Mouse (Mus musculus) neutrophil, adult 5-6 weeks (primary cell): Measurements from ENCODE around the gene Tha1. TPM values are rescaled to one million over a fixed set of nuclear protein-coding genes. Genes with fewer than 3 reads are reported as not detected.
"Not testable (repeated sequence)": the region's sequence is repeated elsewhere in the genome, so short reads cannot be mapped to it uniquely, and the experiment has no call there.

Experiments used
- ATAC-seq: fragments of 151-379, 151-347 bp; 2 replicates; pipeline ENCODE4 v1.8.0; 2017; ENCODE audit warnings: mild to moderate bottlenecking, moderate TSS enrichment; ENCODE audit not compliant: insufficient number of reproducible peaks, poor library complexity, low FRiP score, severe bottlenecking; ENCODE audit errors: extremely low read depth
- total RNA-seq: library from RNA; stranded (forward); fragments of 200-1000 nt; gene quantifications from 2 replicates; pipeline ENCODE4 v1.2.3, GENCODE M21; 2017

Gene Tha1
- total RNA-seq, 1 experiment from 2014 or later, result 3.6 TPM

DNA sequence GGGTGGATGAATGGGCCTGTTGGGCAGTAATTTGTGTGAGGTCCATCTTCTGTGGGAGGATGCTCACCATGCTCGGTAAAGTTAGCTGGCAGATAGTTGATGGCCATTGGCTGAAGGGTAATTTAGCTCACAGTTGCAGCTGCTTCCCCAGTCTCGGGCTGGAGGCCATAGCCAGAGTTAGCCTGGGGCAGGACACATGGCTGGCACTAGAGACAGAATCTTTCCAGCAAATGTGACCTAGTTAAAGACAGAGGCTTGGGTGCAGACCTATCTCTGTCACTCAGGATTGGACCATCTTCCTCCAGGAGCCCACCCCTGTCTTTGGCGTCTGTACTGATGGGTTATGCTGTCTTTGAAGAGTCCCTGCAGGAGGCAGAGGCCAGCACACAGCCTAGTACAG is 14.9 kb downstream of the Tha1 start:
- ATAC-seq, result no peak

DNA sequence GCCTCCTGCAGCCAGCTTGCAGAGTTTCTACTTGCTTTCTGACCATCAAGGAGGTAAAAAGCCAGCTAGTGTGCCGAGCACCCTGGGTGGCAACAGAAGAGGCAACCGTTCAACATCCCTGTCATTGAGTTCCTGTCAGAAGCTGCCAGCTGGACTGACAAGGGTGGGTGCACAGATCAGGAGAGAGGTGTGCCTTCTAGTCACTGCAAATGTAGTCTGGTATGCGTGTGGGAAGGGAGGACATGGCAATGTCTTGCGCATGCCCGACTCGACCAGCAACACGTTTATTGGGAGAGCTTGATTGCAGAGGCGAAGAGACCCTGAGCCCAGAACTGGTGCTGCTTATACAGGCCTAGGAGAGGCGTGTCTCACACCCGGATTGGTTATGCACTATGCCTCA is 15.8 kb downstream of the Tha1 start:
- ATAC-seq, result no peak

DNA sequence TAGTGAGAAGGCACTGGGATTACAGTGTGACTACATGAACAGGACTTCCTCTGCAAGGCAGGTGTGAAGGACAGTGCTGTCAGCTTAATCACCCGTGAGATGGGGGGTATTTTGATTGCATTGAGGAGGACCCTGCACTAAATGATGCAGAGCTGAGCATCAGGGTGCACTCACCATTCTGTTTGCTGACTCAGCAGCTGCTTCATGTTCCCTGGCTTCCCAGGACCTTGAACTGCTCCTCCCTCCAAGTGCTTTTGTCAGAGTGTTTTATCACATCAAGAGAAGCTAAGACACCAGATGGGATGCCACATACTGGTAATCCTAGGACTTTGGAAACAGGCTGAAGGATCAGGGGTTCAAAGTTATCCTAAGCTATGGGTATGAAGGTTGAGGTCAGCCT is 17.3 kb downstream of the Tha1 start:
- ATAC-seq, result no peak

DNA sequence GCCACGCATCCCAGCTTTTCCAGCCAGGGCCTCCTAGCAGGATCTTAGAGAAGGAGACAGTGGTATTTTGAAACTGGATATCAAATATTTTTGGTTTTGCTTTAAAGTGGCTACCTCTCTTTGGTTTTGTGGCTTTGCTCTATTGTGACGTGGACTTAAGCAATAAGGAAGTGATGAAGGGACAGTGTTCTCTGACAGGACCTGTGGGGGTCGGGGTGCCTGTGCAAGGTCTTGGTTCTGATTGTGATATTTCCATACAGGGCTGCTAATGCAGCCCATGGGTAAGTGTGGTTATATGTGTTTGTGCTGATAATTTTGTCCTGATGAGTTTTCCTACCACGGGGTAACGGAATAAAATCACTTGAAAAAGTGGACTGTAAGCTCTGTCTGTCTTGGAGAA is 17.9 kb downstream of the Tha1 start:
- no peak for ATAC-seq

DNA sequence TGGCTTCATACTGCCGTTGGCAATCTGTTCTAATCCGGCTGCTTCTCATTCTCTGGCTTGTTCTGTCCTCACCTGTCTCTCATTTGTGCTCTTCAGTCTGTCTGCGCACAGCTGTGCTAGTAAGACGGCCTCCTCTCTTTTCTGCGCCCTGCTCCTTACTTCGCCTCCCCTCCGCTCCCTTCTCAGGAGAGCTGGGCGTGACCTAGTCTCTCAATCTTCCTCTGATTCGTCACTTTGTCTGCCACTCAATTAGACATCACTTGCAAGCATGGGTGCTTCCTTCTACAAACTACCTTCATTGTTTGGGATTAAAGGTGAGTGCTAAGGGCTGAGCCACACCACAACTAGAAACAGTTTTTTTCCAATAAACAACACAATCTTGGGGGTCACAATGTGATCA is 19.0 kb downstream of the Tha1 start:
- ATAC-seq, result no peak

DNA sequence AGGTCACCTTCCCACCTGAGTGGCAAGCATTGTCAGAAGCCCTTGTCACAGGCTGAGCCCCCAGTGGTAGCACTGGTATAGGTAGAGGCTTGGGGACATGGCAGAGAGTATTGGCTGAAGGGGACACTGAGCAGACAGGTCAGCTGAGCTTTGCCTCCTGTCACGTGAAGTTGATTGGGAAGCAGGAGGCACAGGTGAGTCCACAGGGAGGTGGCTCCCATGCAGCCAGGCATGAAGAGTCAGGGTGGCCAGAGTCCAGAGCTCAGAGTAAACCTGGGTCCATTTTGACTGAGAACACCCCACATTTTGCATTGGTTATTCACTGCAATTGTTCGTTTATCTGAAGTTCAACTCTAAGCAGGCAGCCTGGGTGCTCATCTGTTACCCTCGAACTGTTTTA is 20.4 kb downstream of the Tha1 start:
- no peak for ATAC-seq

DNA sequence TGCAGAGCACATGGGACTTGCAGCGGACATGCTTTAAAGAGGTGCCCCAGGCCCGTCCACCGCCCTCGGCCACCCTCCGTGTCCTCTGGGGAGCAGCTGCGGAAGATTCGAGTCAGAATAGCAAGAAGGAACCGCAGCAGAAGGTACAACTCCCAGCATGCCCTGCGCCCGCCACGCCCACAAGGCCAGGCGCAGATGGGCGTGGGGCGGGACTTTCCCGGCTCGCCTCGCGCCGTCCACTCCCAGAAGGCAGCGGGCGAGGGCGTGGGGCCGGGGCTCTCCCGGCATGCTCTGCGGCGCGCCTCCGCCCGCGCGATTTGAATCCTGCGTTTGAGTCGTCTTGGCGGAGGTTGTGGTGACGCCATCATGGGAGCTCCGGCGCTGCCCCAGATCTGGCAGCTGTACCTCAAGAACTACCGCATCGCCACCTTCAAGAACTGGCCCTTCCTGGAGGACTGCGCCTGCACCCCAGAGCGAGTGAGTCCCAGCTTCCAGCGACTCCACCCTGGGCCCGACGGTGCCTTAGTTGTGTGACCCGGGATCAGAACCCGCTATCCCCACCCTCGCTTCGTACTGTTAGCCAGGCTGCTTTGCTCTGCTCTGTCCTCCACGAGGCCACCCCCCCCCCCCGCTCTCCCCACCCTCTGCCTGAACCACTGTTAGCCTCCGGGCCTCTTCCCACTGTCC is 24.2 kb downstream of the Tha1 start, which contains the start of gene Birc5:
Gene Birc5, plus strand, starts transcription at position 267 of the 687 bp plus-strand sequence.
- ATAC-seq, result peak; percentile 92

DNA sequence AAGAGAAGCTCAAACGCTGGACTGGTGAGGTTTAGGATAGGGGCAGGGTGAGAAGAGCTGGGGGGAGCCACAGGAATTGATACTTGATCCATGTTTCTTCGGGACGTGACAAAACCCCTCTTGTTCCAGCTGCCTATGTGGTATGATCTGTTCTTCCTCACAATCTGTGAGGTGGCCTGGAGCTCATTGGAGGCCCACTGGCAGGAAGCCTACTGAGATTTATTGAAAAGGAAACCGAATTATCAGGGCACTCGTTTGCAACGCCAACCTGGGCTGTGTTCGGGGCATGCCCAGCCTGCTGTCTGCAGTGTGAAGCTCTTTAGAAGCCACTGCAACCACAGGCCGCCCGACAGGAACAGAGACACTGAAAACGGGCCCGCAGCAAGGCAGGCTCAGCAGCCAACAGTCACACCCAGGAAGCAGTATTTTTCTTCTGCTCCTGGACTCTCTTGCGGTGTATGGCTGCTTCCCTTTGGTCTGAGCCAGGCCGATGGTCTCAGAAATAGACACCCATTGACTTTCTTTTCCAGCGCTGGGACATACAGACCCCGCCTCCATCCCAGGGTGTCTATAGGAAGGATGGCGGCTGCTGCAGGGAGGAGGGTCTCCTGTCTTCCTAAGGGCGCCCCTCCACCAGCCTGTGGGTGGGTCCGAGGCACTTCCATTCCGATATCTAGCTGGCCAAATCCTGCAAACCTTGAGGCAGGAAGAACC is 24.9 kb downstream of the Tha1 start:
- ATAC-seq, result 0 out of 2 replicates have a peak, but pooled peaks have one; percentile 7

DNA sequence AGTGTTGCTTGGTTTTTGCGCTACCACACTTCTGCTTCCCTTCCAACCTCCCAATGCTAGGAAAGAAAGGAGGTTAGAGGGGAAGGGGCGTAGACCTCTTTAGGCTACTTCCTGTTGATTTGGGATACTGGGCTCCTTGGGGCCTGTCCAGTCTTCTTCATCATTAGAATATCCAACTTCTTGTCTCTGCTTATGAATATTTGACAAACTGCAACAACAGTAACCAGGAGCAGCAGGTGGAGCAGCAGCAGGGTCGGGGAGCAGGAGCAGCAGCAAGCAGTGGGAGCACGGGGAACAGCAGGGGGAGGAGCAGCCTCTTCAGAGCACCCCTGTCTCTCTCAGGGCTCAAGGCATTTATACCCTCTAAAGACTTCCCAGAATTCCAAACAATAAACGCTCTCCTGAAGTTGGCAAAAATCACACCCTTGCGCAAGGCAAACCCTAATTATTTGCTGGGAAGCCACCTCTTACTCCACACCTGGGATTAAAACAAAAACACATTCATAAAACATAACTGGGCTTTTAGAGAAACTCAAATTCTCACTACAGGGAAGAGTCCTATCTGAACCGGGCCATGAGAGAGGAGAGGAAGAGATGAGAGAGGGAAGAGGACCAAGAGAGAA is 25.6 kb downstream of the Tha1 start:
- no peak for ATAC-seq

DNA sequence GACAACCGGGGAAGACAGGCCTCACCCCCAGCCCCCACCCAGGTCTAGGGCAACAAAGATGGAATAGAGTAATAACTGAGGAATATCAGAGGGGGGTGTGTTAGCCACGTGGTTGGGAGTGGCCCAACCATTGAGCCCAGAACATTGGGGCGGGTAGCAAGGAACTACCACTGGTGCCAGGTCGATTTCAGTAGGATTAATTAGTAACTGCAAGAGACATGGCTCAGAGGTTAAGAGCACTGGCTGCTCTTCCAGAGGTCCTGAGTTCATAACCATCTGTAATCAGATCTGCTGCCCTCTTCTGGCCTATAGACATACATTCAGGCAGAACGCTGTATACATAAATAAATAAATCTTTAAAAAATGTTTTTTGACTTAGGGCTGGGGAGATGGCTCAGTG is 26.6 kb downstream of the Tha1 start:
- ATAC-seq, result no peak

DNA sequence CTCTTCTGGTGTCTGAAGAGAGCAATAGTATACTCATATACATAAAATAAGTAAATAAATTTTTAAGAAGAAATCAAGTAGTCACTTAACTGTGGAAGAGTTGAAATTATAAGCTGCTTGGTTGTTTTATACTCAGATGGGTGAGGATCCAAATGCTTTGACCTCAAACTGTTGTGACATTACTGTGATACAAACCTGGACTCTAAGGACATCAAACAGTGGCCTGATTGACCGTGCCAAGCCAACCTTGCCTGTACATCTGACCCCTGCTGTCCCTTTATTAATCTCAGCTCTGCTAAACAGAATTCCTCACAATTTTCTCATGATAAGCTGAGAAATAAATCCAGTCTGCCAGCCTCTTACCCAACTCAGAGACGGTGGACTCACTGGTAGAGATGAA is 27.6 kb downstream of the Tha1 start:
- ATAC-seq, result no peak

DNA sequence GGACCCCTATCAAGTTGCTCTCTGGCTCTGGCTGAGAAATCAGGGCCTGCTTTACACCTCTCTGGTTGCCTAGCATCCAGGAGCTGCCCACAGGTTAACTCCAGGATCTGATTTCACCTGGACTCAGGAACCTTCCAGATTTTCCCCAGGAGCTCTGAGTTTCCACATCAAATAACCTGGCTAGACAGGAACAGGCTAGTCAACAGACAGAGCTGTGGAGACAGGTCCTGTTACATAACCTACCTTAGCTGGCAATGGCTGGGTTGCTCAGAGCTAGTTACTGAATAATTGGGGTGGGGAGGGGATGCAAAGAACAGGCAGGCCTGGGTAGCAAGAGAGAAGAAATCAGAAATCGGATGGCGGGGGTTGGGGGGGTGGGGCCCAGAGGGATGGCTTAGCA is 28.3 kb downstream of the Tha1 start:
- no peak for ATAC-seq

DNA sequence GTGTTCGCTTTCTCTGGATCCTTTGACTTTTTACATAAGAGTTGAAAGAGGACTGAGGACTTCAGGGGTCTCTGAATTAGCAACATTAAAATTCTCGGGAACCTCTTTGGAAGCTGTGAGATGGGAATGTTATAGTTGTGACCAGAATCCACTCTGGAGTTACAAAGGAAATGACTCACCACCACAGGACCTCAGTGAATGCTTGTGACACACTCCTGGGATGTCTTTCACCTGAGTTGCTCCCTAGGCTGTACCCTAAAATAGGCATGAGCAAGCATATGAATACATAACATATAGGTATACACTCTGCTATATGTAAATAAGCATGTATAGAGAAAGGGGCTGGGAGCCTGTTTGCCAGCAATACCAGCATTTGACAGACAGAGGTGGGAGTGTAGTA is 29.8 kb downstream of the Tha1 start:
- ATAC-seq, result no peak

DNA sequence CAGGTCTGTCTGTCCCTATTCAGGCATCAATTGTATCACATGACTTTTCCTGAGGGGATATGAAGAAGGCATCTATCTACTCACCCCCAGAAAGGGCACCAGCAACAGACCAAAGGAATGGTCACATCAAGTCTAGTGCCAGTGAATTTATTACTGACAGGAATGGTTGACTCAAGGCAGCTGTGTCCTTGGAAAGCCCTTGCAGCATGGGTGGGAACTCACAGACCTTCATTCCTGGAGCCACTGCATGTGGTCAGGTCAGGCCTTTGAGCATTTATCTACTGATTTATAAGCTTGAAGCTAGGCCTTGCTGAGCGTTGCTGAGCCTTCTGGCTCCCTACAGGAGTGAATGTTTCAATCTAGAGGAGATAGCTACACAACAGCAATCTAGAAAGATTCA is 32.4 kb downstream of the Tha1 start:
- ATAC-seq, result no peak

DNA sequence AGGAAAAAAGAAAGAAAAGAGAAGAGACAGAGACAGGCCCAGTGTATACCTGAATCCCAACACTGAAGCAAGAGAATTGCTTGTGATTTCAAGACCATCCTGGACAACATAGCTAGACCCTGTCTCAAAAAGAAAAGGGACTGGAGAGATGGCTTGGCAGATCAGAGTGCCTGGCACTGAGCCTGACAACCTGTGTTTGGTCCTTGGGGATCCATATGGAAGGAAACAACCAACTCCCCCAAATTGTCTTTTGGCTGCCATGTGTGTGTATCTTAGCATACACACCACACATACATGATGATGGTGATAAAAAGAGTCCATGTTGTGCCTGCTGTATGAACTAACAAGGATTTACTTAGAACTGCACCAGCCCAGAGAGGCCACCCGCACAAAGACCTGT is 34.3 kb downstream of the Tha1 start:
- ATAC-seq, result no peak

DNA sequence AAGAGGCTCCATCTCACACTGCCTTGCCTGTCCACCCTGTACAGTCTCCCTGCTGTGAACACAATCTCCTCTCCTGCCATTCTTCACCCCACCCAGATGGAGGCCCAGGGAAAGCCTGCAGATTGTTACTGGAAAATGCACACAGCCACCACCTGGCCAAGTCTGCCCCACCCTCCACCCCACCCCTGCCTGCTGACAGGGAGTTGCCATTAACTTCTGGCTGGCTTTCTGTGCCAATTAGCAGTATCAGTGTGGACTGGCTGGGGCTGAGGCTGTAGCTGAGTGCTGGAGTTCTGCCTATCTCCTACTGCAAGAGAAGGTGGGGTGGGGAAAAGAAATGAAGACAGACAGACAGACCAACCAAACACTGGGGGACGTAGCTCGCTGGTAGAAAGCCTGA is 34.7 kb downstream of the Tha1 start:
- ATAC-seq, result no peak

DNA sequence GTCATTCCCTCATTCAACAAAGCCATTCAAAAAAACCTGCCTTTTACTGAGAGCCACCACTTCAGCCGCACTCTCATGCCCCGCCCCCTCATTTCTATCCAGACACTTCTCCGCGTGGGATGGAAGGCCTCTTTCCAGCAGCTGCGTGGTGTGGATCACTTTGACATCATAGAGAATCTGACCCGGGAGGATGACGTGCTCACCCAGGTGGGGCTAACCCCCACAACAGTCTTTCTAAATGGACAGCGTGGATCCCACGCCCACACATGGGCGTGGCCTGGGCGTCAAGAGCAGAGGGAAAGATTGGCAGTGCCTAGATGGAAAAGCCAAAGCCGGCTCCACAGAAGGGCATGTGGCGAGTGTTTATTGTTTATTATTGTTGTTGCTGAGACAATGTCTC is 37.0 kb downstream of the Tha1 start:
- ATAC-seq, result no peak

DNA sequence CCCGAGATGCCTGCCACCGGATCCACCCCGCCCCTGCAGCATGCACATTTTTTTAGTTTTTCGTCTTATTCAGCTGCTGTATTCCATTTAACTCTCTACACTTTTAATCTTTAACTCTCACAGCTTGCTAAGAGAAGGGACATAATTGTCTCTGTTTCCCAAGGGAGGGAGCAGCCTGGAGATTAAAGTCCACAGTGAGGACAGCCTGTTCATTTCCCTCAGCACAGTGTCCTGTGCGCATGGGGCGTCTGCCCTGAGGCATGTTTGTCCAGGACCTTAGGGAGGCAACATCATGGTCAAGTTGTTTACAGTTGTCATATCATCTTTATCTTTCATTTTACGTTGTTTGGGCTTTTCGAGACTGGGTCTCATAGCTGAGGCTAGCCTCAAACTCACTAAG is 39.2 kb downstream of the Tha1 start:
- ATAC-seq, result no peak

DNA sequence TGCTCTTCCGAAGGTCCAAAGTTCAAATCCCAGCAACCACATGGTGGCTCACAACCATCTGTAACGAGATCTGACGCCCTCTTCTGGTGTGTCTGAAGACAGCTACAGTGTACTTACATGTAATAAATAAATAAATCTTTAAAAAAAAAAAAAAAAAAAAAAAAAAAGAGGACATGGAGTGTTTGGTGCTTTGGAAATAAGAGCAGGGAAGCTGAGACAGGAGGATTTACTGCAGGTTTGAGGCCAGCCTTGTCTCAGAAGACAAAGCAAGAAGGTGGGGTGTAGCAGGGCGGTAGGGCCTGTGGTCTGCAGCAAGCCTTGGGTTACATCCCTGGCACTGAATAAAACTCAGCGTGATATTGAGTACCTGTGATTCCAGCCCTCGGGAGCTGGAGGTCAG is 39.8 kb downstream of the Tha1 start:
- ATAC-seq, result not testable (repeated sequence)
